Mouse (Mus musculus): ENCODE measurements at regions not wholly inside any gene's neighbourhood (a gene's known extent, or its start where the extent isn't known, plus 50 kb on each side); places are given as distances from the start of the nearest gene placed in this dataset.

DNA sequence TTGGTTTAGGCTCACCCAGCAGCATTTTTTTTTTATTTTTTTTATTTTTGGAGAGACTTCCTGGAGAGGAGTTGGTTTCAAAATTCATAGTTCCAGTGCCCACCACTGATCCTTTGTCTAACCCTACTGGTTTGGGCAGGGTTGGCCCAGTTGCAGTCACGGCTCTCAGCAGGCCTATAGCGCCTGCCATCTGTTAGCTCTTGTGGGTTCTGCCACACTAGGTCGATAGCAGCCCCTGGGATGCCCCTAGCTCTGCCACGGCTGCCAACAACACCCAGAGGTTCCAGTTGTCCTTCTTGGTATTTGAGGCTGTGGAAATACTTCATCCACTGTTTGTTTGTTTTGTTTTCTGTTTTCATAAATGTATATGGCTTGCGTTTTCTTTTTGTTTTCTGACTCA lies 357.9 kb downstream of the Fut8 start:
- WGBS, result 92% methylated on average over 5 of the region's 5 CpGs
- no peak for ATAC-seq
- no peak overlapping the region for H3K27ac ChIP-seq (ENCODE audit: low read depth, low read length)
- no peak overlapping the region for H3K9ac ChIP-seq (ENCODE audit: low read depth, low read length)
- no peaks in the 10 kb centered on the region for H3K4me1 ChIP-seq (replicated peaks; ENCODE audit: control insufficient read depth, insufficient read depth, low read length)
- no peaks in the 10 kb centered on the region for H3K9me3 ChIP-seq (ENCODE audit: control insufficient read depth)
- H3K4me3 ChIP-seq (ENCODE audit: low read depth, low read length), result no peak overlapping the region
- H3K36me3 ChIP-seq (ENCODE audit: control insufficient read depth, insufficient read depth), result no peaks in the 10 kb centered on the region
- H3K4me2 ChIP-seq (replicated peaks; ENCODE audit: low read depth), result no peak overlapping the region
- no peaks in the 10 kb centered on the region for H3K27me3 ChIP-seq (replicated peaks; ENCODE audit: control insufficient read depth, insufficient read depth, low read length)
- TF ChIP-seq CTCF (IDR thresholded peaks at IDR 0.05; ENCODE audit: low read depth), result no peak

DNA sequence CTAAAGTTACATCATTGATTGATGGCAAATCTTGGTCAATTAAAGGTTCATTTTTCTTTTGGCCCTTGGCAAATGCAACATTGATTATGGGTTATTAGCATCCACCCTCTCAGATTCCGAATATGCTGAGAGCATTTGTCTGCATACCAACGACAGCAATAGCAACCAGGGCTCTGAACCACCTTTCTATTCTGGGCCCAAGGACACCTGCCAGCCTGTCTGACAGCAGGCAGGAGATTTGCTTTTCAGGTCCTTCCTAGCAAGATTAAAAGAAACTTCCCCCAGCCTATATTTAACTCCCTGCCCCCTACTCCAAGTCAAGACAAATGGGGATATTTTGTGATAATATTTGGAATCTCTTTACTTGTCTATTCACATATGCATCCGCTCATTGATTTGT lies 358.8 kb downstream of the Fut8 start:
- no peak overlapping the region for H3K4me2 ChIP-seq (replicated peaks; ENCODE audit: low read depth)
- no peaks in the 10 kb centered on the region for H3K27me3 ChIP-seq (replicated peaks; ENCODE audit: control insufficient read depth, insufficient read depth, low read length)
- no peaks in the 10 kb centered on the region for H3K4me1 ChIP-seq (replicated peaks; ENCODE audit: control insufficient read depth, insufficient read depth, low read length)
- WGBS, result 73% methylated on average over 3 of the region's 3 CpGs
- H3K4me3 ChIP-seq (ENCODE audit: low read depth, low read length), result no peak overlapping the region
- no peak overlapping the region for H3K9ac ChIP-seq (ENCODE audit: low read depth, low read length)
- no peak overlapping the region for H3K27ac ChIP-seq (ENCODE audit: low read depth, low read length)
- no peaks in the 10 kb centered on the region for H3K9me3 ChIP-seq (ENCODE audit: control insufficient read depth)
- no peaks in the 10 kb centered on the region for H3K36me3 ChIP-seq (ENCODE audit: control insufficient read depth, insufficient read depth)
- no peak for TF ChIP-seq CTCF (IDR thresholded peaks at IDR 0.05; ENCODE audit: low read depth)
- ATAC-seq, result no peak

DNA sequence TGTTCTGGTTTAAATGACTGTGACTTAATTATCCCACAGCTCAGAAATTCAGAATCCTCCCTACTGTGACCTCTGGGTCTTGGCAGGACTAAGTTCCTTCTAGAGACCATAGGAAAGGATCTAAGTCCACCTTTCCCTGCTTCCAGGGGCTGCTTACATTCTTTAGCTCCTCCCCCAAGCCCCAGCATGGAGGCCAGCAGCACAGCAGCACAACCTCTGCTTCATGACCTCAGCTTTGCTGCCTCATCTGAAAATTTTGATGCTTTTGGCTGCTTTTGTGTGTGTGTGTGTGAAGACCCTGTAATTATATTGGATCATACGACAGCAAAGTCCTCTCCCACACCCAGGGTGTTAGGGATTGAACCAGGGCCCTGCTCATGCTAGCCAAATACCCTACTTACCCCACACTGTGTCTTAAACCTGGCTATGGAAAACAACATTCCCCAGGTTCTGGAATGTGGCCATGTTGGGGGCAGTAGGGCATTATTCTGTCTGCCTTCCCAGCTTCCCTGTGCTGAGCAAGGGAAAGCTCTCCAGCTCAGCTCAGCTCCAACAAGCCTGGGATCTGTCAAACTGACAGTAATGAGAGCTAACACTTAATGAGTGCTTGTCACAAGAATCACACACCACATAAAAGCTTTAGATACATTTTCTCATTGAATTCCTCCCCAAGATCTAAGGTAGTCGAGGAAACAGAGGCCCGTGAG lies 359.9 kb downstream of the Fut8 start:
- Histone ChIP-seq H3K4me2 (replicated peaks; ENCODE audit: low read depth) (no peak overlapping the region), H3K36me3 (ENCODE audit: control insufficient read depth, insufficient read depth) (no peaks in the 10 kb centered on the region), H3K9me3 (ENCODE audit: control insufficient read depth) (no peaks in the 10 kb centered on the region), H3K27ac (ENCODE audit: low read depth, low read length) (no peak overlapping the region), H3K4me1 (replicated peaks; ENCODE audit: control insufficient read depth, insufficient read depth, low read length) (no peaks in the 10 kb centered on the region), H3K27me3 (replicated peaks; ENCODE audit: control insufficient read depth, insufficient read depth, low read length) (no peaks in the 10 kb centered on the region), H3K4me3 (ENCODE audit: low read depth, low read length) (no peak overlapping the region), H3K9ac (ENCODE audit: low read depth, low read length) (no peak overlapping the region)
- ATAC-seq, result no peak
- TF ChIP-seq CTCF (IDR thresholded peaks at IDR 0.05; ENCODE audit: low read depth), result no peak
- WGBS, result 45% methylated on average over 3 of the region's 3 CpGs

DNA sequence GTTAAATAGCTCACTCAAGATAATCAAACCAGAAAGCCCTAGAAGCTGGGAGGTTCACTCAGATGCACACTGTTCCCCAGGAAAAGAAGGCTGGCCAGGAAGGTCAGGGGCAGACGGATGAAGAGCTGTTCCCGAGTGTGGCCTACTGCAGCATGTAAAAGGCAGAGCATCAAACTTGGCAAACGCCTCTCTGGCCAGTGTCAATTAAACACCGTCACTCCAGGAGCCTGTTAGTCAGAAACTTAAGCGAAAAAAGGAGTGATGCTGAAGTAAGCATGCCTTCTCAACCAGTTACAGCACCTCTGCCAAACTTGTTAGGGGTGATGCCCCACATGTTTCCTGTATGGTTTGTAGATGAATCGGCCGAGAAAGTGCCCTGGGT lies 360.4 kb downstream of the Fut8 start:
- 48% methylated on average over 7 of the region's 7 CpGs for WGBS
- TF ChIP-seq CTCF (IDR thresholded peaks at IDR 0.05; ENCODE audit: low read depth), result no peak
- H3K36me3 ChIP-seq (ENCODE audit: control insufficient read depth, insufficient read depth), result no peaks in the 10 kb centered on the region
- H3K9ac ChIP-seq (ENCODE audit: low read depth, low read length), result no peak overlapping the region
- ATAC-seq, result no peak
- H3K4me3 ChIP-seq (ENCODE audit: low read depth, low read length), result no peak overlapping the region
- no peak overlapping the region for H3K4me2 ChIP-seq (replicated peaks; ENCODE audit: low read depth)
- no peaks in the 10 kb centered on the region for H3K9me3 ChIP-seq (ENCODE audit: control insufficient read depth)
- H3K27ac ChIP-seq (ENCODE audit: low read depth, low read length), result no peak overlapping the region
- H3K27me3 ChIP-seq (replicated peaks; ENCODE audit: control insufficient read depth, insufficient read depth, low read length), result no peaks in the 10 kb centered on the region
- no peaks in the 10 kb centered on the region for H3K4me1 ChIP-seq (replicated peaks; ENCODE audit: control insufficient read depth, insufficient read depth, low read length)

DNA sequence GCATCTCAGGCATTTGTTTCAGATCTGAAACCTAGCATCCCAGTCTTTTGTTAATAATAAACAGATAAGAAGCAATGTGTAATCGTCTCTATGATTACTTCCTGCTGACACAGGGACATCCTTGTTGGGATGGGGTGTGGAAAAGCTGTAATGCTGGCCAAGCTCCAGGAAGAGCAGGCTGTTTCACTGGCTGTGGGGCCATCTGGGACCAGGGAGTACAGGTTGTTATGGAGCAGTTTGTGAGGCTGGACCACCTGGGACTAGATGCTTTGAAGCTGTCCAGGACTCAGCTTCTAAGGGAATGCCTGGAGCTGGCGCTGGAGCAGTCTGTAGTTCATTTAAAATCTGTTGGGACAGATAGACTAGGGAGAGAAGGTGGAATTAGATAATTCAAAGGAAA lies 361.5 kb downstream of the Fut8 start:
- Histone ChIP-seq H3K4me3 (ENCODE audit: low read depth, low read length) (no peak overlapping the region), H3K27me3 (replicated peaks; ENCODE audit: control insufficient read depth, insufficient read depth, low read length) (no peaks in the 10 kb centered on the region), H3K36me3 (ENCODE audit: control insufficient read depth, insufficient read depth) (no peaks in the 10 kb centered on the region), H3K4me2 (replicated peaks; ENCODE audit: low read depth) (no peak overlapping the region), H3K27ac (ENCODE audit: low read depth, low read length) (no peak overlapping the region), H3K4me1 (replicated peaks; ENCODE audit: control insufficient read depth, insufficient read depth, low read length) (no peaks in the 10 kb centered on the region), H3K9ac (ENCODE audit: low read depth, low read length) (no peak overlapping the region), H3K9me3 (ENCODE audit: control insufficient read depth) (no peaks in the 10 kb centered on the region)
- ATAC-seq, result 0 out of 2 replicates have a peak, but pooled peaks have one; percentile 41
- WGBS, result 47% methylated on average over 2 of the region's 2 CpGs
- no peak for TF ChIP-seq CTCF (IDR thresholded peaks at IDR 0.05; ENCODE audit: low read depth)

DNA sequence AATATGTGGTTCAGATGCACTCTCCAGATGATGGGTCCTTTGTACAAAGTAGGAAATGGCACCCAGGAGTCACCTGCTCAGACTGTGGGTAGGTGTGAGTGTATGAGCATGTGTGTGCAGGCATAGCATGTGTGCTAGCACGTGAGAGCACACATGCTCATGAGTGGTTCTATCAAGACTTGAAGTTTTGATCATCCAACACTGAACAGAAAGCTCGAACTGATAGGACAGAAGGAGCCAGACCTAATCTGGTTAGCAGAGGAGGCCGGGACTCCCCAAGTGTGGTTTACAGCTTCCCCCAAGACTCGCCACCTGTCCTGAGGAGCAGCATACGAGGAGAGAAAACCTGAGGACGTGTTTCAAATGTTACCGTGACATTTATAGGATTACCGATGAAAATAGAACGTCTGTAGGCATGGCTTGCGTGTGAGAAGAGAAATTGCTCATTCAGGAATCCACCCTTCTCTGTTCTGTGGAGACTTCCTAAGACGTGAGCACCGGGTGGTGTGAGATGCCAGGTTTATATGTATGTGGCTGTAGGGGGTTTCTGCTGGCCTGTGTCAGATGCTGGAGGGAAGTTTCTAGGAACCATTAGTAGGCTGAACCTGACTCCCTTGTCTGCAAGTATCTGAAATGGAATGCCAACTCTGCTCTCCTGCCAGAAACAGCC lies 366.0 kb downstream of the Fut8 start:
- H3K4me1 ChIP-seq (replicated peaks; ENCODE audit: control insufficient read depth, insufficient read depth, low read length), result no peaks in the 10 kb centered on the region
- 83% methylated on average over 12 of the region's 12 CpGs for WGBS
- H3K4me3 ChIP-seq (ENCODE audit: low read depth, low read length), result no peak overlapping the region
- no peak overlapping the region for H3K9ac ChIP-seq (ENCODE audit: low read depth, low read length)
- no peak overlapping the region for H3K27ac ChIP-seq (ENCODE audit: low read depth, low read length)
- no peaks in the 10 kb centered on the region for H3K9me3 ChIP-seq (ENCODE audit: control insufficient read depth)
- ATAC-seq, result no peak
- no peaks in the 10 kb centered on the region for H3K27me3 ChIP-seq (replicated peaks; ENCODE audit: control insufficient read depth, insufficient read depth, low read length)
- H3K36me3 ChIP-seq (ENCODE audit: control insufficient read depth, insufficient read depth), result no peaks in the 10 kb centered on the region
- H3K4me2 ChIP-seq (replicated peaks; ENCODE audit: low read depth), result no peak overlapping the region
- no peak for TF ChIP-seq CTCF (IDR thresholded peaks at IDR 0.05; ENCODE audit: low read depth)
